9 mouse cellular contexts compared by ENCODE assay signal in the genomic region with DNA sequence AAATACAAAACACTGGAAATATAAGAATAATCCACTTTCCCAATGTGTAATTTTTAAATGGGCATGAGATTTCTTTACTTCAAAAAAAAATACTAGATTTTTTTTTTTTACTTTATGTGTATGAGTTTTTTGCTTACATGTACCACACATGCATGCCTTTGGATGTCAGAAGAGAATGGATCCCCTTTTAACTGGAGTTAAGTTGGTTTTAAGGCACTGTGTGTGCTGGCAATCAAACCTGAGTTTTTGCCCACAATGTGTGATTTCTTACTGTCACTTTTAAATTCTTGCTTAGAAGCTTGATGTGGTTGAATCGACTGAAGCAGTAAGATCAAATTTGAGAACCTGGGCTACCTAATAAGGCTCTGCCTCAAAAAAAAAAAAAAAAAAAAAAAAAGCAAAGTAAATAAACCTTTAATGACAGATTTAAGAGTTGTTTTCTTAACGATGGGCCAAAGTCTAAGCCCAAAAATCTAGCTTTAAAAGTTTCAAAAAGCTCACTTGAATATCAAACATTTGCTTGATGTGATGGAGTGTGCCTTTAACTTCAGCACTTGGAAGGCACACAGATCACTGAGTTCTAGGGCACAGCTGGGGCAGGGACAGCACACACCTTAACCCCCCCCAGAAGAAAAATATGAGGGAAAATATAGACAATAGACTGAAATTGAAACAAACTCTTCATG. TPM values are rescaled to one million over a fixed set of nuclear protein-coding genes. Genes with fewer than 3 reads are reported as not detected.
DNase-seq lines count a peak whose midpoint lies in the region; ATAC-seq and TF ChIP-seq lines count a peak whose summit lies in the region.
"Had no signal": no experiment of that assay in that cellular context is flagged by ENCODE, and none has a peak within 500 bp of the region (broad histone marks: within the 10 kb centered on the region; RNA-seq: fewer than 3 reads in every experiment).

No protein-coding gene starts in this region.

- H3K9me3 ChIP-seq in kidney, postnatal 0 days (replicated peaks; ENCODE audit: low read length) = no peaks in the 10 kb centered on the region
- H3K9me3 ChIP-seq in embryonic facial prominence, embryonic 12.5 days = no peaks in the 10 kb centered on the region
- no peaks in the 10 kb centered on the region for H3K9me3 ChIP-seq in hindbrain, postnatal 0 days (ENCODE audit: low read length)
- no peaks in the 10 kb centered on the region for H3K9me3 ChIP-seq in midbrain, embryonic 12.5 days

- no peak for ATAC-seq in kidney, postnatal 0 days (replicated peaks; ENCODE audit: low FRiP score, low read depth)
- no peak for ATAC-seq in embryonic facial prominence, embryonic 12.5 days (ENCODE audit: insufficient number of reproducible peaks, insufficient read depth, low FRiP score, low TSS enrichment)
- no peak for ATAC-seq in hindbrain, postnatal 0 days
- ATAC-seq in midbrain, embryonic 12.5 days (ENCODE audit: low FRiP score, low read depth) = no peak

- no peak overlapping the region for H3K27ac ChIP-seq in kidney, postnatal 0 days
- no peak overlapping the region for H3K27ac ChIP-seq in embryonic facial prominence, embryonic 12.5 days
- no peak overlapping the region for H3K27ac ChIP-seq in hindbrain, postnatal 0 days
- no peak overlapping the region for H3K27ac ChIP-seq in midbrain, embryonic 12.5 days (replicated peaks)

- no peak for TF ChIP-seq CTCF in kidney, postnatal 0 days (IDR thresholded peaks at IDR 0.05; ENCODE audit: low read depth)
- no peak for TF ChIP-seq CTCF in hindbrain, postnatal 0 days (IDR thresholded peaks at IDR 0.05; ENCODE audit: low read depth)

- H3K4me3 ChIP-seq in kidney, postnatal 0 days (replicated peaks; ENCODE audit: low read depth, low read length) = no peak overlapping the region
- H3K4me3 ChIP-seq in embryonic facial prominence, embryonic 12.5 days = no peak overlapping the region
- no peak overlapping the region for H3K4me3 ChIP-seq in hindbrain, postnatal 0 days (ENCODE audit: low read length)
- no peak overlapping the region for H3K4me3 ChIP-seq in midbrain, embryonic 12.5 days

- H3K4me1 ChIP-seq in kidney, postnatal 0 days (replicated peaks; ENCODE audit: insufficient read depth, low read length) = no peaks in the 10 kb centered on the region; the same call in 1 of the 2 replicates
- H3K4me1 ChIP-seq in embryonic facial prominence, embryonic 12.5 days = peaks cover 11% of the 10 kb centered on the region; the same call in 1 of the 2 replicates
- H3K4me1 ChIP-seq in hindbrain, postnatal 0 days (ENCODE audit: insufficient read depth, low read length) = peaks cover 4% of the 10 kb centered on the region; the same call in 1 of the 2 replicates
- H3K4me1 ChIP-seq in midbrain, embryonic 12.5 days = peaks cover 13% of the 10 kb centered on the region

- H3K4me2 ChIP-seq in kidney, postnatal 0 days (ENCODE audit: low read length) = peak overlapping the region; percentile 75
- H3K4me2 ChIP-seq in embryonic facial prominence, embryonic 12.5 days (replicated peaks) = peak overlapping the region; percentile 73; the same call in 1 of the 2 replicates
- H3K4me2 ChIP-seq in hindbrain, postnatal 0 days (ENCODE audit: low read depth, low read length) = peak overlapping the region; percentile 60; the same call in 1 of the 2 replicates
- 0 out of 2 replicates have a peak overlapping the region, but pooled peaks have one; percentile 8 for H3K4me2 ChIP-seq in midbrain, embryonic 12.5 days (replicated peaks)

- H3K9ac ChIP-seq in kidney, postnatal 0 days (ENCODE audit: low read depth, low read length) = no peak overlapping the region
- H3K9ac ChIP-seq in embryonic facial prominence, embryonic 12.5 days = no peak overlapping the region
- H3K9ac ChIP-seq in hindbrain, postnatal 0 days (replicated peaks; ENCODE audit: low read length) = no peak overlapping the region
- no peak overlapping the region for H3K9ac ChIP-seq in midbrain, embryonic 12.5 days (replicated peaks)

- no peaks in the 10 kb centered on the region for H3K27me3 ChIP-seq in kidney, postnatal 0 days (ENCODE audit: insufficient read depth, low read length)
- H3K27me3 ChIP-seq in embryonic facial prominence, embryonic 12.5 days = no peaks in the 10 kb centered on the region
- no peaks in the 10 kb centered on the region for H3K27me3 ChIP-seq in hindbrain, postnatal 0 days (ENCODE audit: insufficient read depth, low read length)
- no peaks in the 10 kb centered on the region for H3K27me3 ChIP-seq in midbrain, embryonic 12.5 days

- DNase-seq in kidney, postnatal 0 days (ENCODE audit: low spot score) = no peak
- no peak for DNase-seq in kidney, adult 9 months
- DNase-seq in hindbrain, postnatal 0 days (ENCODE audit: low spot score) = no peak
- DNase-seq in embryo, embryonic 10.5 days (ENCODE audit: low spot score) = no peak
- no peak for DNase-seq in cerebellum, adult 9-11 months
- DNase-seq: cerebellum, adult 9-10 months; thymus, postnatal 14 days had no signal

- H3K36me3 ChIP-seq in kidney, postnatal 0 days (ENCODE audit: insufficient read depth, low read length) = no peaks in the 10 kb centered on the region
- 0 out of 2 replicates have a peak, but pooled peaks cover 2% of the 10 kb centered on the region for H3K36me3 ChIP-seq in embryonic facial prominence, embryonic 12.5 days
- no peaks in the 10 kb centered on the region for H3K36me3 ChIP-seq in hindbrain, postnatal 0 days (ENCODE audit: insufficient read depth, low read length)
- H3K36me3 ChIP-seq in midbrain, embryonic 12.5 days = no peaks in the 10 kb centered on the region

- 5% methylated on average over 2 of the region's 2 CpGs for WGBS in kidney, postnatal 0 days
- 55% methylated on average over 2 of the region's 2 CpGs for WGBS in embryonic facial prominence, embryonic 12.5 days
- WGBS in hindbrain, postnatal 0 days = 65% methylated on average over 2 of the region's 2 CpGs
- WGBS in midbrain, embryonic 12.5 days = 78% methylated on average over 2 of the region's 2 CpGs

RNA-seq across cellular contexts. Expression of gene Eif3a, which starts 2.9 kb away (rescaled TPM):
- 97.2 and 108 TPM in 2 replicates for polyA plus RNA-seq in kidney, postnatal 0 days (2015; fragmentation: Nextera tagmentation; extraction: Ambion mirVana)
- polyA plus RNA-seq in embryonic facial prominence, embryonic 12.5 days (2016; fragmentation: Nextera tagmentation; extraction: Ambion mirVana) = 130 and 150 TPM in 2 replicates
- total RNA-seq in hindbrain, postnatal 0 days (2014; rRNA removed) = 68.4 and 78.6 TPM in 2 replicates
- polyA plus RNA-seq in hindbrain, postnatal 0 days (2015; fragmentation: Nextera tagmentation; extraction: Ambion mirVana) = 89.8 and 95.5 TPM in 2 replicates
- 124 and 134 TPM in 2 replicates for polyA plus RNA-seq in midbrain, embryonic 12.5 days (2016; fragmentation: Nextera tagmentation; extraction: Ambion mirVana)

RNA-seq across cellular contexts. Expression of gene Fam45a, which starts 23.8 kb away (rescaled TPM):
- polyA plus RNA-seq in kidney, postnatal 0 days (2015; fragmentation: Nextera tagmentation; extraction: Ambion mirVana) = 26.5 and 29.1 TPM in 2 replicates
- polyA plus RNA-seq in embryonic facial prominence, embryonic 12.5 days (2016; fragmentation: Nextera tagmentation; extraction: Ambion mirVana) = 35.3 and 37.1 TPM in 2 replicates
- 29.7 and 32.0 TPM in 2 replicates for total RNA-seq in hindbrain, postnatal 0 days (2014; rRNA removed)
- 44.8 and 45.6 TPM in 2 replicates for polyA plus RNA-seq in hindbrain, postnatal 0 days (2015; fragmentation: Nextera tagmentation; extraction: Ambion mirVana)
- polyA plus RNA-seq in midbrain, embryonic 12.5 days (2016; fragmentation: Nextera tagmentation; extraction: Ambion mirVana) = 38.7 and 39.9 TPM in 2 replicates

RNA-seq across cellular contexts. Expression of gene Nanos1, which starts 31.8 kb away (rescaled TPM):
- 0.69 and 0.75 TPM in 2 replicates for polyA plus RNA-seq in kidney, postnatal 0 days (2015; fragmentation: Nextera tagmentation; extraction: Ambion mirVana)
- polyA plus RNA-seq in embryonic facial prominence, embryonic 12.5 days (2016; fragmentation: Nextera tagmentation; extraction: Ambion mirVana) = 2.3 and 3.6 TPM in 2 replicates
- 37.2 and 40.1 TPM in 2 replicates for total RNA-seq in hindbrain, postnatal 0 days (2014; rRNA removed)
- 16.0 and 16.1 TPM in 2 replicates for polyA plus RNA-seq in hindbrain, postnatal 0 days (2015; fragmentation: Nextera tagmentation; extraction: Ambion mirVana)
- polyA plus RNA-seq in midbrain, embryonic 12.5 days (2016; fragmentation: Nextera tagmentation; extraction: Ambion mirVana) = 9.1 and 11.2 TPM in 2 replicates

Comparison
In these comparisons a context has a peak if more than half of its experiments do, and no peak if none do; other contexts are left out.
1. H3K4me2 ChIP-seq: peak in every context shown above with its lines; median percentile 75 in kidney, postnatal 0 days; 73 in embryonic facial prominence, embryonic 12.5 days; 60 in hindbrain, postnatal 0 days; 8 in midbrain, embryonic 12.5 days.